Mouse (Mus musculus) liver, adult 2 months (tissue): Measurements from ENCODE around the gene Hapln2.

ENCODE experiments used
- CTCF ChIP-seq: fragments of 200-500 bp; IDR thresholded peaks from 2 replicates; pipeline ENCODE4 v1.5.1; 2011; ENCODE audit warnings: low read depth, low read length, control low read depth
- POLR2A ChIP-seq: fragments of 200-500 bp; IDR thresholded peaks from 2 replicates; pipeline ENCODE4 v1.6.1; 2011; ENCODE audit warnings: low read length, control low read depth; ENCODE audit not compliant: insufficient read depth; ENCODE audit errors: extremely low read depth

DNA sequence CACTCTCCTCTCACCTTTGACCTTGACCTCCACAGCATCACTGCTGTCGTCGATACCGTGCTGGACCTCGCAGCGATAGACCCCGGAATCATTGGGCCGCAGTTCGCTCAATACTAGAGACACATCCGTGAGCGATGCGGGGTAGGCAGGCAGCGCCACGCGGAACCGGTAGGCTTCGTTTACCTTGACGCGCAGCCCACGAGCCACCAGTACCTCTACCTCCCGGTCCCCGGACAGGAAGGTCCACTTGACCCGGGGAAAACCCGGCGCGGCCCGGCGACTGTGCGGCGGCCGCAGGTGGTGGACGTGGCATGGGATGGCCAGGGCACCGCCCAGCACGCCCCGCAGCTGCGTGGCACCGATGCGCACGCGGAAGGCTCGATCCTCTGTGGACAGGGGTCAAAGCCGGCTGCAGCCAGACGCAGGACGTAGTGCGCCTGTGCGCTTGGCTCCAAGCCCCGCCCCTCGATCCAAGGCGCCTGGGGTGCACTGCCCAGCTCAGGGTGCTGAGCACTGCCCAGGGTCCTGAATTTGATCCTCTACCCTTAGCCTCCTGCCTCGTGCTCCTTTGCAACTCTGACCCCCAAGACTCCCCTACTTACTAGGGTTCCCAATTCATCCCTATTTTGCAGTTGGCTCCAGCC lies 30.3 kb downstream of the Hapln2 start:
- TF ChIP-seq POLR2A (no peak), CTCF (no peak)
